Mouse (Mus musculus) G1E (cell line): ENCODE results near the gene Timp1. TPM values are rescaled to one million over a fixed set of nuclear protein-coding genes. Genes with fewer than 3 reads are reported as not detected.

Experiments
- ATAC-seq: 2 replicates; pipeline ENCODE4 v1.8.0; 2016; ENCODE audit warnings: mild to moderate bottlenecking; ENCODE audit not compliant: insufficient number of reproducible peaks, poor library complexity, low FRiP score, severe bottlenecking; ENCODE audit errors: extremely low read depth
- DNase-seq: peaks from one replicate; pipeline ENCODE4 v3.0.0; 2012; ENCODE audit warnings: low spot score
- H3K27me3 ChIP-seq: 2 replicates; pipeline ENCODE4 v1.6.1; 2012; ENCODE audit warnings: mild to moderate bottlenecking, low read length, inconsistent platforms; ENCODE audit not compliant: insufficient read depth
- H3K36me3 ChIP-seq: replicated peaks from 2 replicates; pipeline ENCODE3; 2012; ENCODE audit warnings: mild to moderate bottlenecking, inconsistent platforms
- H3K4me1 ChIP-seq: 2 replicates; pipeline ENCODE4 v1.6.1; 2012; ENCODE audit warnings: low read depth, low read length, inconsistent platforms, mixed read lengths; ENCODE audit not compliant: insufficient read depth
- H3K4me3 ChIP-seq: 2 replicates; pipeline ENCODE4 v1.5.1; 2012; ENCODE audit warnings: low read depth, mild to moderate bottlenecking, inconsistent platforms, low read length, moderate library complexity, mixed read lengths
- H3K9me3 ChIP-seq: replicated peaks from 2 replicates; pipeline ENCODE4 v1.6.1; 2012; ENCODE audit warnings: inconsistent platforms
- CTCF ChIP-seq: IDR thresholded peaks from 2 replicates; pipeline ENCODE4 v1.5.1; 2012; ENCODE audit warnings: low read depth, low read length, inconsistent platforms, mixed read lengths
- GATA1 ChIP-seq: IDR thresholded peaks from 2 replicates; pipeline ENCODE4 v1.6.1; 2012; ENCODE audit warnings: borderline replicate concordance, low read length, inconsistent platforms, mixed read lengths
- GATA2 ChIP-seq: IDR thresholded peaks from 2 replicates; pipeline ENCODE4 v1.6.1; 2012; ENCODE audit warnings: low read depth, low read length, inconsistent platforms, borderline replicate concordance
- POLR2AphosphoS5 ChIP-seq: IDR thresholded peaks from 2 replicates; pipeline ENCODE4 v1.6.1; 2012; ENCODE audit warnings: low read depth, low read length, inconsistent platforms; ENCODE audit not compliant: insufficient replicate concordance
- TAL1 ChIP-seq: conservative IDR thresholded peaks from 2 replicates; pipeline ENCODE4 v1.6.1; 2012; ENCODE audit warnings: low read depth, low read length, inconsistent platforms, mixed read lengths
- polyA plus RNA-seq: library from polyadenylated mRNA; stranded (reverse); fragments of >175 nt; gene quantifications from 2 replicates; pipeline ENCODE4 v1.2.3, GENCODE M21; 2012
- total RNA-seq, 2 experiments: library from RNA; stranded (forward) in 1 of 2; stranded (reverse) in 1 of 2; fragments of 200-1000 nt in 1 of 2; fragments of >200 nt in 1 of 2; fragmentation: Nextera tagmentation in 1 of 2; gene quantifications; 2 replicates each; pipeline ENCODE4 v1.2.3; 2014 to 2017

Timp1 gene
- total RNA-seq (2014; fragmentation: Nextera tagmentation), result not detected in 2 replicates
- total RNA-seq (2017), result 0.29 TPM in 1 of 2 replicates, not detected in the other
- polyA plus RNA-seq, result not detected in 2 replicates

DNA sequence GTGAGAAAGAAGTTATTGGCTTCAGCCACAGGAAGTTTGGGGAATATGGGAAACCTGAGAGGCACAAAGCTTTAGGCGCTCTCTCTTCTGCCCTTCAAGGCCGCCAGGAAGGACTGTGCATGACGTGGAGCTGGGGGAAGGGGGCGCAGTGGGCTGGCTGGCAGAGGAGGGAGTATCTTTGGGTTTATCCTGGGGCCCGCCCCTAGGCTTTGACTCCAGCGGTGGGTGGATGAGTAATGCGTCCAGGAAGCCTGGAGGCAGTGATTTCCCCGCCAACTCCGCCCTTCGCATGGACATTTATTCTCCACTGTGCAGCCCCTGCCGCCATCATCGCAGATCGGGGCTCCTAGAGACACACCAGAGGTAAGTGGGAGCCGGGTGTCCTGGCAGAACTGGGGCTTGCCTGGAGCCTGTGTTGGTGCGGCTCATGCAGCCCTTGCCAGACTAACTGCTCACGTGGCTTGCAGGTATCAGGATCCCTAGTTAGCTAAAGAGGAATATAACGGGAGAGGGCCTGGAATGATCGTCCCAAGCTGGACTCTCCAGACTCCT lies at the start of gene Timp1:
Gene Timp1, plus strand, starts transcription at position 205 of the 552 bp plus-strand sequence.
- DNase-seq, result no peak
- ATAC-seq, result no peak
- Histone ChIP-seq H3K4me3 (no peak within 1 kb of the TSS), H3K9me3 (no peaks in the 10 kb centered on the region), H3K4me1 (no peaks in the 10 kb centered on the region), H3K36me3 (no peaks in the 10 kb centered on the region), H3K27me3 (peaks cover 13% of the 10 kb centered on the region)
- TF ChIP-seq GATA2 (no peak), CTCF (no peak), TAL1 (no peak), POLR2AphosphoS5 (no peak), GATA1 (no peak)

DNA sequence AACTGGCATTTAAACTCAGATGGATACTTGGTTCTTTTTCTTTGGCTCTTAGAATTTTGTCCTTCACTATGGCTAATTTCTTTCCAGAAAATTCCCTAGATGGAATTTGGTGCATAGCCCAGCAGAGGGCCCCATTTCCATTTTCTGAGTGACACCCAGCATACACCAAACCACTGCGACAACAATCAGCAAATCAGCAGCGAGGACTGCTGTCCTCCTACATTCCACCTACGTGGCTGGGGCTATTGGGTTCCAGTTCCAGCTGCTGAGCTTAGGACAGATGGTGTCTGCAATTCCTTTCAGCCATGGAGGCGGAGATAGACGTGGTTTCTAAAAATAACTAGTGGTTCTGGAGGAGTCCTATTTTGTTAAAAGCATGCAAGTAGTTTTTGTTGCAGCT lies 41.0 kb upstream of the Timp1 start:
- H3K4me1 ChIP-seq, result no peaks in the 10 kb centered on the region
- TF ChIP-seq GATA1, result no peak
- no peak for TF ChIP-seq CTCF
- no peak for TF ChIP-seq GATA2
- ATAC-seq, result no peak

DNA sequence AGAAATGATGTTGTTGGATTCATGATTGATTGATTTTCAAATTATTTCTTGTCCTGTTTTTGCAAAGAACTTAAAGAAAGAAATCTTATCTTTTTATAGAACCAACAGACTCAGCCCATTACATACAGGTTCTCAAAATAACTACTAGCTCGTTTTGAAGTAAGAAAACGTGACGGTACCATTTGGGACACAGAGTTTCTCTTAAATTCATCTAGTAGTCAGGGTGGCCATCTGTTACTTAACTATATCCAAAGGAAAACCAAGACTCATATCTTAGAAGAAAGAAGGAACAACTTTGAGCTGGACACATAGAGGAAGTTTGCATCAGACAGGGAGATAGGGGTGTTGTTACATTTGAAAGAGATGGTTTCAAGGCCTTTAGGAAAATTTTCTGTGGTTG lies 22.7 kb upstream of the Timp1 start:
- DNase-seq, result no peak
- H3K27me3 ChIP-seq, result no peaks in the 10 kb centered on the region; the same call in 1 of the 2 replicates

More for the DNA sequence above, 41.0 kb upstream of the Timp1 start:
- Histone ChIP-seq H3K36me3 (no peaks in the 10 kb centered on the region), H3K27me3 (no peaks in the 10 kb centered on the region), H3K9me3 (no peaks in the 10 kb centered on the region), H3K4me3 (no peak overlapping the region)
- no peak for DNase-seq

DNA sequence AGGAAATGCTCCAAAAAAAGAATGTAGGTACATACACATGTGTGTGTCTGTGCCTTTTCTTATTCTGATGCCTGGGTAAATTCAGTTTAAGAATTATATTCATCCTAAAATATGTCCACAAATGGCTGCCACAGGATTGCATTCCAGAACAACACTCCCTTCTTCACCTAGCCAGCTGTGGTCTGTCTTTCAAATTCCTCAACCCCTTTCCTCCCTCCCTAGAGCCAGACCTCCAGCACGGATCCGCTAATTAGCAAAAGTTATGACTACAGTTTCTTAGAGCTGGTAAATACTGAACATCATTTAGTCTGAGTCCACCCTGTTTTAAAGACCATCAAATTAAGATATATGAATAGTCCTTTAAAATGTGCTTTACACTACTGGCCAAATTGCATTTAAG lies 22.1 kb upstream of the Timp1 start:
- Histone ChIP-seq H3K4me1 (peaks cover 22% of the 10 kb centered on the region), H3K4me3 (no peak overlapping the region; the same call in 1 of the 2 replicates), H3K9me3 (no peaks in the 10 kb centered on the region), H3K36me3 (peaks cover 24% of the 10 kb centered on the region), H3K27me3 (no peaks in the 10 kb centered on the region; the same call in 1 of the 2 replicates)
- ATAC-seq, result no peak
- DNase-seq, result no peak
- TF ChIP-seq TAL1 (no peak), POLR2AphosphoS5 (no peak), CTCF (no peak), GATA2 (no peak), GATA1 (no peak)

More for the DNA sequence above, 22.7 kb upstream of the Timp1 start:
- H3K4me1 ChIP-seq, result peaks cover 22% of the 10 kb centered on the region
- H3K9me3 ChIP-seq, result no peaks in the 10 kb centered on the region
- H3K36me3 ChIP-seq, result peaks cover 23% of the 10 kb centered on the region
- H3K4me3 ChIP-seq, result no peak overlapping the region
- TF ChIP-seq TAL1 (no peak), GATA2 (no peak), CTCF (no peak), GATA1 (no peak), POLR2AphosphoS5 (no peak)
- ATAC-seq, result no peak

DNA sequence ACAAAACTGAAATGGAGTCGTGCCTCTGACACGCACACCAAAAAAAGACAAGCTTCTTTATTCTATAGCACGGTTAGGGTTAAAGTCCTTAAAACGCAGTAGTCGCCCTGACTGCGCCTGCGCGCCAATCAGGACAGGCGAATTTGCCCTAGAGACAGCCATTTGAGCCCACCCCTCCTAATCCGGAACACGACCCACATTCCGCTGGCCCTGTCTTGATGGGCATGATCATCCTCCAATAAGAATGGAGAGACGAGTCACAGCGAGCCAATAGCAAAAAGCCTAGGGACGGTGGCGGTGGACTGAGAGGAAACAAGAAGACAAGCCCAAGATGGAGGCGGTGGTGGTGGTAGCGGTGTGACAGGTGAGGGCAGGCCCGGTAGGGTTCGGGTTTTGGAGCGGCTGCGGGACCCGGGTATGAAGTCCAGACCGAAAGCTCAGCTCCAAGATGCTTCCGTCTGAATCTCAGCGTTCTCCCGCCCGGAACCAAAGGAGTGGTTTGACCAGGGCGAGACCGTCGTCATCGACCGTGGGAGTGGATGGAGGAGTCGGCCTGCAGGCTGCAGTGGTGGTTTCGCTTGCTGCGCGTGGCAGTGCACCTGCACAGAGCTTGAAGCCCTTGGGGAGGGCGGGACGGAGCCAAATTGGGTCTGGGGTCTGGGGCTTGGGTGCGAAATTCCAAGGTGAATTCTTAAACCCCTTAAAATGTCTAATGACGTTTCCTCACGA lies 21.5 kb upstream of the Timp1 start:
- Histone ChIP-seq H3K36me3 (peaks cover 30% of the 10 kb centered on the region), H3K9me3 (no peaks in the 10 kb centered on the region), H3K4me1 (peaks cover 26% of the 10 kb centered on the region), H3K4me3 (peak overlapping the region; percentile 76), H3K27me3 (no peaks in the 10 kb centered on the region; the same call in 1 of the 2 replicates)
- peak; percentile 92 for DNase-seq
- TF ChIP-seq GATA2 (no peak), CTCF (no peak), GATA1 (no peak), TAL1 (no peak), POLR2AphosphoS5 (no peak)
- ATAC-seq, result peak; percentile 99

DNA sequence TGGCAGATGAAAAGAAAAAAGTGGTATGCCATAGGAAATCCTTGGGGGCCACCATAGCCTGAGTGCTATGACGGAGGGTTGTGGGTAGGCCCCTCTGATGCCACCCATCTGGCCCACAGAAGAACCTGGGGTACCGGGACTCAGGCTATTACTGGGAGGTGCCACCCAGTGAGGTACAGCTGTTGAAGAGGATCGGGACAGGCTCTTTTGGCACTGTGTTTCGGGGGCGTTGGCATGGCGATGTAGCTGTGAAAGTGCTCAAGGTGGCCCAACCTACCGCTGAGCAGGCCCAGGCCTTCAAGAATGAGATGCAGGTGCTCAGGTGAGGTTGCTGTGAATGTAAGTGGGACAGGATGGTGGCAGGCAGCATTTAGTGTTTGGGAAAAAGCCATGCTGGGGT lies 16.2 kb upstream of the Timp1 start:
- Histone ChIP-seq H3K4me1 (peaks cover 30% of the 10 kb centered on the region), H3K9me3 (no peaks in the 10 kb centered on the region), H3K27me3 (no peaks in the 10 kb centered on the region), H3K4me3 (no peak overlapping the region), H3K36me3 (peaks cover 80% of the 10 kb centered on the region)
- no peak for ATAC-seq
- DNase-seq, result no peak
- no peak for TF ChIP-seq TAL1
- no peak for TF ChIP-seq GATA1
- TF ChIP-seq CTCF, result no peak
- TF ChIP-seq POLR2AphosphoS5, result no peak
- no peak for TF ChIP-seq GATA2
